Mouse (Mus musculus) MEL (cell line): Measurements from ENCODE around the gene Eng. TPM values are rescaled to one million over a fixed set of nuclear protein-coding genes. Genes with fewer than 3 reads are reported as not detected.

Source experiments
- DNase-seq: peaks from one replicate; pipeline ENCODE4 v3.0.0; 2011; ENCODE audit warnings: low read depth, low spot score
- H3K27ac ChIP-seq: 2 replicates; pipeline ENCODE4 v1.5.1; 2012; ENCODE audit warnings: low read depth, mild to moderate bottlenecking, control low read depth, low read length, moderate library complexity; ENCODE audit not compliant: control insufficient read depth
- H3K27me3 ChIP-seq, 2 experiments: fragments of 150-350 bp in 1 of 2; sonication (generic) in 1 of 2; 2 replicates each; pipeline ENCODE4 v1.6.1; 2012; ENCODE audit warnings: low read length in 2 of 2, mild to moderate bottlenecking in 2 of 2, improper control_type of control experiment in 1 of 2, moderate library complexity in 1 of 2; ENCODE audit not compliant: insufficient read depth in 2 of 2, control insufficient read depth in 1 of 2
- H3K36me3 ChIP-seq, 2 experiments: 2 replicates each; pipeline ENCODE4 v1.6.1; 2012 to 2014; ENCODE audit warnings: low read length in 2 of 2, improper control_type of control experiment in 1 of 2, inconsistent platforms in 1 of 2, mild to moderate bottlenecking in 1 of 2; ENCODE audit not compliant: insufficient read depth in 2 of 2, control insufficient read depth in 1 of 2
- H3K4me1 ChIP-seq, 2 experiments: fragments of 150-350 bp in 1 of 2; sonication (generic) in 1 of 2; 2 replicates each; pipeline ENCODE4 v1.6.1; 2012; ENCODE audit warnings: low read length in 2 of 2, improper control_type of control experiment in 1 of 2, mild to moderate bottlenecking in 1 of 2; ENCODE audit not compliant: insufficient read depth in 2 of 2, control insufficient read depth in 1 of 2
- H3K4me3 ChIP-seq, 2 experiments: fragments of 150-350 bp in 1 of 2; sonication (generic) in 1 of 2; 2 replicates each; pipeline ENCODE4 v1.5.1; 2012; ENCODE audit warnings: low read depth in 2 of 2, low read length in 2 of 2, mild to moderate bottlenecking in 2 of 2, moderate library complexity in 2 of 2, control low read depth in 1 of 2, improper control_type of control experiment in 1 of 2; ENCODE audit not compliant: control insufficient read depth in 1 of 2, insufficient read depth in 1 of 2
- H3K79me2 ChIP-seq: 2 replicates; pipeline ENCODE4 v1.6.1; 2012; ENCODE audit warnings: mild to moderate bottlenecking, low read length, moderate library complexity; ENCODE audit not compliant: control insufficient read depth, poor library complexity, insufficient read depth
- H3K9ac ChIP-seq: 2 replicates; pipeline ENCODE4 v1.6.1; 2012; ENCODE audit warnings: low read depth, mild to moderate bottlenecking, control low read depth, low read length, moderate library complexity; ENCODE audit not compliant: control insufficient read depth, poor library complexity, severe bottlenecking
- H3K9me3 ChIP-seq: fragments of 150-350 bp; sonication (generic); replicated peaks from 2 replicates; pipeline ENCODE4 v1.6.1; 2012; ENCODE audit warnings: mild to moderate bottlenecking, low read length, improper control_type of control experiment, moderate library complexity; ENCODE audit not compliant: insufficient read depth
- CHD2 ChIP-seq: IDR thresholded peaks from 2 replicates; pipeline ENCODE4 v1.6.1; 2011; ENCODE audit warnings: low read length, improper control_type of control experiment
- CTCF ChIP-seq, 3 experiments: IDR thresholded peaks in 2 of 3; conservative IDR thresholded peaks in 1 of 3; 2 replicates each; pipeline ENCODE4 v1.5.1; 2011 to 2012; ENCODE audit warnings: low read length in 3 of 3, low read depth in 2 of 3, mild to moderate bottlenecking in 2 of 3, improper control_type of control experiment in 1 of 3, inconsistent platforms in 1 of 3, mixed read lengths in 1 of 3, moderate library complexity in 1 of 3; ENCODE audit not compliant: control insufficient read depth in 1 of 3, insufficient read depth in 1 of 3, poor library complexity in 1 of 3, severe bottlenecking in 1 of 3
- E2F4 ChIP-seq: IDR thresholded peaks from 2 replicates; pipeline ENCODE4 v1.6.1; 2011; ENCODE audit warnings: low read depth, low read length, improper control_type of control experiment, borderline replicate concordance
- ETS1 ChIP-seq: IDR thresholded peaks from 2 replicates; pipeline ENCODE4 v1.6.1; 2012; ENCODE audit warnings: low read depth, mild to moderate bottlenecking, inconsistent platforms, low read length, improper control_type of control experiment, moderate library complexity
- GABPA ChIP-seq: IDR thresholded peaks from 2 replicates; pipeline ENCODE4 v1.6.1; 2012; ENCODE audit warnings: low read depth, mild to moderate bottlenecking, inconsistent platforms, low read length, improper control_type of control experiment, moderate library complexity
- GATA1 ChIP-seq: IDR thresholded peaks from 2 replicates; pipeline ENCODE4 v1.6.1; 2011; ENCODE audit warnings: low read depth, low read length, improper control_type of control experiment
- JUND ChIP-seq: IDR thresholded peaks from 2 replicates; pipeline ENCODE4 v1.6.1; 2011; ENCODE audit warnings: low read depth, mild to moderate bottlenecking, improper control_type of control experiment, low read length
- MAZ ChIP-seq: IDR thresholded peaks from 2 replicates; pipeline ENCODE4 v1.6.1; 2012; ENCODE audit warnings: low read depth, mild to moderate bottlenecking, inconsistent platforms, low read length, improper control_type of control experiment
- MYB ChIP-seq: IDR thresholded peaks from 2 replicates; pipeline ENCODE4 v1.6.1; 2011; ENCODE audit warnings: mild to moderate bottlenecking, low read depth, low read length, improper control_type of control experiment
- NELFE ChIP-seq: IDR thresholded peaks from 2 replicates; pipeline ENCODE4 v1.6.1; 2011; ENCODE audit warnings: low read depth, low read length, improper control_type of control experiment
- RAD21 ChIP-seq: IDR thresholded peaks from 2 replicates; pipeline ENCODE4 v1.6.1; 2011; ENCODE audit warnings: mild to moderate bottlenecking, low read depth, low read length, improper control_type of control experiment
- SIN3A ChIP-seq: IDR thresholded peaks from 2 replicates; pipeline ENCODE4 v1.6.1; 2012; ENCODE audit warnings: low read length, improper control_type of control experiment, inconsistent platforms
- SMC3 ChIP-seq: IDR thresholded peaks from 2 replicates; pipeline ENCODE4 v1.6.1; 2011; ENCODE audit warnings: low read depth, low read length, improper control_type of control experiment
- TBP ChIP-seq: IDR thresholded peaks from 2 replicates; pipeline ENCODE4 v1.8.0; 2011; ENCODE audit warnings: low read depth, low read length, improper control_type of control experiment
- USF1 ChIP-seq: IDR thresholded peaks from 2 replicates; pipeline ENCODE4 v1.6.1; 2014; ENCODE audit warnings: low read depth, mild to moderate bottlenecking, inconsistent platforms, low read length, improper control_type of control experiment, moderate library complexity
- polyA plus RNA-seq, 2 experiments: library from polyadenylated mRNA; stranded (reverse) in 1 of 2; unstranded in 1 of 2; fragments of >175 nt in 1 of 2; fragments of >200 nt in 1 of 2; gene quantifications; 2 replicates each; pipeline versions ENCODE4 v1.2.1 to v1.2.4; 2012; ENCODE audit warnings: low replicate concordance in 2 of 2, low read depth in 1 of 2; ENCODE audit not compliant: insufficient read length in 2 of 2, insufficient read depth in 1 of 2, missing spikeins in 1 of 2
- total RNA-seq: library from RNA; depleted of rRNA; stranded (reverse); fragments of 300-350 nt; gene quantifications from 2 replicates; pipeline ENCODE4 v1.2.3, GENCODE M21; 2012; rRNA removed

Eng gene
- total RNA-seq, result 0.33 and 0.73 TPM in 2 replicates
- 1 to 10 TPM in 1 of 2 experiments, not detected in 1; 1.0 TPM for polyA plus RNA-seq

DNA sequence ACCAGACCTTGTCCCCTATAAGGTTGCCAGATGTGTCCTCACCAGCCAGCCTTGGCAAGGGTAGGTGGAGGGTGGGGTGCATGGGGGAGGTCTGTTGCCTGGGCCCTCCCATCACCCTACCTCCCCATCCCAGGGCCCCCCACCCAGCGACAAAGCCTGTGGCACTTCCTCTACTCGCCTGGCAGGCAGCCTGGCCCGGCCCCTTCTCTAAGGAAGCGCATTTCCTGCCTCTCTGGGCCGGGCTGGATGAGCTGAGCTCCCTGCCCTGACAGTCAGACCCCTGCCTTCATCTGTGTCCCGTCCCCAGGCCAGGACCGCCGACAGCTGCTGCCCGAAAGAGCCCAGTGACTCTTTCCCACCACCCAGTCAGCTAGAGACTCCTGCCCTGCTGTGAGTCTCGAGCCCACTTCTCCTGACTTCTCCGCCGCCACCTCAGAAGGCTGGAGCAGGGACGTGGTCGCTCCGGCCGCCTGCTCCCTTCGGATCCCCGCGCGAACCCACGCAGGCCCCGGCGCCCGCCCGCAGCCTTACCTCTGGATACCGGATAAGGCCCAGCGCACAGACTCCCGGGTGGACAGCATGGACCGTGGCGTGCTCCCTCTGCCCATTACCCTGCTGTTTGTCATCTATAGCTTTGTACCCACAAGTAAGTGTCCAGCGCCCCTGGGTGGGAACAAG lies at the start of gene Eng:
Eng (plus strand) TSS at position 217 of the 678 bp plus-strand sequence.
- Histone ChIP-seq H3K27ac (no peak within 1 kb of the TSS), H3K9ac (no peak within 1 kb of the TSS), H3K79me2 (no peaks in the 10 kb centered on the region), H3K27me3 (no peaks in the 10 kb centered on the region), H3K9me3 (no peaks in the 10 kb centered on the region), H3K4me3 (no peak within 1 kb of the TSS), H3K4me1 (0 out of 4 replicates have a peak, but pooled peaks cover 0 to 4% of the 10 kb centered on the region in 2 experiments), H3K36me3 (no peaks in the 10 kb centered on the region)
- TF ChIP-seq GATA1 (no peak), NELFE (no peak), USF1 (no peak), E2F4 (no peak), RAD21 (no peak), ETS1 (no peak), SIN3A (no peak)
- no peak for DNase-seq

GRCm38 (mm10) chr2:32596725-32597124 lies 49.7 kb upstream of the Eng start:
- H3K27ac ChIP-seq, result no peak overlapping the region
- no peak overlapping the region for H3K9ac ChIP-seq
- H3K4me3 ChIP-seq, result no peak overlapping the region
- TF ChIP-seq CTCF (IDR thresholded peaks at IDR 0.05 in 2 of 3, conservative IDR thresholded peaks at IDR 0.05 in 1 of 3; ENCODE audit: control insufficient read depth in 1 of 3, insufficient read depth in 1 of 3, low read depth in 2 of 3, low read length in 3 of 3, poor library complexity in 1 of 3, severe bottlenecking in 1 of 3) (no peak), MYB (no peak), MAZ (no peak)
- no peaks in the 10 kb centered on the region for H3K79me2 ChIP-seq
- H3K9me3 ChIP-seq, result no peaks in the 10 kb centered on the region
- no peaks in the 10 kb centered on the region for H3K27me3 ChIP-seq
- H3K4me1 ChIP-seq, result peaks cover 0 to 3% of the 10 kb centered on the region in 2 experiments; a peak in 1 of 4 replicates
- peaks cover 0 to 5% of the 10 kb centered on the region in 2 experiments; a peak in 1 of 4 replicates for H3K36me3 ChIP-seq
- DNase-seq, result no peak

- TF ChIP-seq TBP (no peak), CHD2 (no peak), NELFE (no peak), MYB (no peak), JUND (no peak), GABPA (no peak), SMC3 (no peak)
- TF ChIP-seq, all 39 proteins: peak for 0
- peaks cover 0 to 5% of the 10 kb centered on the region in 2 experiments; a peak in 1 of 4 replicates for H3K36me3 ChIP-seq
- no peaks in the 10 kb centered on the region for H3K79me2 ChIP-seq
- DNase-seq, result no peak
- peaks cover 0 to 3% of the 10 kb centered on the region in 2 experiments; a peak in 2 of 4 replicates for H3K4me1 ChIP-seq
- no peak overlapping the region for H3K27ac ChIP-seq
- H3K27me3 ChIP-seq, result no peaks in the 10 kb centered on the region
- no peaks in the 10 kb centered on the region for H3K9me3 ChIP-seq
- H3K9ac ChIP-seq, result no peak overlapping the region
- no peak overlapping the region for H3K4me3 ChIP-seq
These were observed 49.1 kb upstream of the Eng start for GRCm38 (mm10) chr2:32597248-32597647.
